Mouse (Mus musculus) neural tube, embryonic 15.5 days (tissue): ENCODE results near the gene Olfr282. TPM values are rescaled to one million over a fixed set of nuclear protein-coding genes. Genes with fewer than 3 reads are reported as not detected.

Experiments
- ATAC-seq: fragments of 200-750 bp; cut with Nextera tagmentation; 2 replicates; pipeline ENCODE4 v1.8.0; 2017; ENCODE audit warnings: mild to moderate bottlenecking, moderate TSS enrichment, moderate library complexity; ENCODE audit not compliant: low FRiP score
- H3K27ac ChIP-seq: fragments of 300-500 bp; sonication (generic); replicated peaks from 2 replicates; pipeline ENCODE4 v1.5.1; 2015; ENCODE audit warnings: mild to moderate bottlenecking, inconsistent platforms
- H3K27me3 ChIP-seq: fragments of 300-500 bp; sonication (generic); replicated peaks from 2 replicates; pipeline ENCODE4 v1.6.1; 2015; ENCODE audit warnings: inconsistent platforms
- H3K36me3 ChIP-seq: fragments of 300-500 bp; sonication (generic); 2 replicates; pipeline ENCODE4 v1.6.1; 2015; ENCODE audit warnings: inconsistent platforms
- H3K4me1 ChIP-seq: fragments of 300-500 bp; sonication (generic); 2 replicates; pipeline ENCODE4 v1.6.1; 2015; ENCODE audit warnings: inconsistent platforms
- H3K4me2 ChIP-seq: fragments of 300-500 bp; sonication (generic); 2 replicates; pipeline ENCODE4 v1.6.1; 2015; ENCODE audit warnings: inconsistent platforms, mild to moderate bottlenecking, moderate library complexity
- H3K4me3 ChIP-seq: fragments of 300-500 bp; sonication (generic); replicated peaks from 2 replicates; pipeline ENCODE4 v1.5.1; 2015; ENCODE audit warnings: mild to moderate bottlenecking, inconsistent platforms
- H3K9ac ChIP-seq: fragments of 300-500 bp; sonication (generic); replicated peaks from 2 replicates; pipeline ENCODE4 v1.6.1; 2015; ENCODE audit warnings: mild to moderate bottlenecking, inconsistent platforms
- H3K9me3 ChIP-seq: fragments of 300-500 bp; sonication (generic); replicated peaks from 2 replicates; pipeline ENCODE4 v1.6.1; 2016; ENCODE audit warnings: inconsistent platforms
- WGBS: fragments of 180-500 bp; shearing (Covaris S2); methylation state at CpG from one replicate; pipeline ENCODE4 v1.1.7; 2015; ENCODE audit warnings: mixed read lengths; 5-methylcytosine and 5-hydroxymethylcytosine counted together
- polyA plus RNA-seq: library from polyadenylated mRNA; unstranded; fragments of >200 nt; fragmentation: Nextera tagmentation; extraction: Ambion mirVana; gene quantifications from 2 replicates; pipeline ENCODE4 v1.2.1, GENCODE M21; 2015

Gene Olfr282
- polyA plus RNA-seq, 1 experiment from 2014 or later: not detected

- Histone ChIP-seq H3K4me3 (no peak overlapping the region), H3K4me1 (no peaks in the 10 kb centered on the region), H3K4me2 (no peak overlapping the region), H3K27ac (no peak overlapping the region), H3K9me3 (no peaks in the 10 kb centered on the region), H3K36me3 (no peaks in the 10 kb centered on the region), H3K9ac (no peak overlapping the region), H3K27me3 (no peaks in the 10 kb centered on the region)
- 85% methylated on average over 5 of the region's 5 CpGs for WGBS
- no peak for ATAC-seq
Observed at GRCm38 (mm10) chr15:98476281-98476680, 45.3 kb downstream of the Olfr282 start.

GRCm38 (mm10) chr15:98479568-98480102, 48.6 kb downstream of the Olfr282 start:
- WGBS: 77% methylated on average over 7 of the region's 7 CpGs
- Histone ChIP-seq H3K4me3 (no peak overlapping the region), H3K27ac (no peak overlapping the region), H3K4me1 (no peaks in the 10 kb centered on the region), H3K36me3 (no peaks in the 10 kb centered on the region), H3K4me2 (no peak overlapping the region), H3K27me3 (no peaks in the 10 kb centered on the region), H3K9ac (no peak overlapping the region), H3K9me3 (no peaks in the 10 kb centered on the region)
- no peak for ATAC-seq

- no peaks in the 10 kb centered on the region for H3K27me3 ChIP-seq
- no peaks in the 10 kb centered on the region for H3K36me3 ChIP-seq
- H3K9ac ChIP-seq: no peak within 1 kb of the TSS
- no peak within 1 kb of the TSS for H3K4me3 ChIP-seq
- H3K4me2 ChIP-seq: no peak within 1 kb of the TSS
- 70% methylated on average over 3 of the region's 3 CpGs for WGBS
- no peak within 1 kb of the TSS for H3K27ac ChIP-seq
- no peaks in the 10 kb centered on the region for H3K4me1 ChIP-seq
- no peak for ATAC-seq
- no peaks in the 10 kb centered on the region for H3K9me3 ChIP-seq
Observed at GRCm38 (mm10) chr15:98482701-98483100, 51.7 kb downstream of the Olfr282 start, which contains the start of gene Lalba. TSS of gene Lalba (minus strand) at chr15:98482721.

GRCm38 (mm10) chr15:98483907-98484886, 53.2 kb downstream of the Olfr282 start:
- Histone ChIP-seq H3K4me3 (no peak overlapping the region), H3K9me3 (no peaks in the 10 kb centered on the region), H3K4me2 (no peak overlapping the region), H3K27me3 (no peaks in the 10 kb centered on the region), H3K36me3 (no peaks in the 10 kb centered on the region), H3K9ac (no peak overlapping the region), H3K27ac (no peak overlapping the region), H3K4me1 (no peaks in the 10 kb centered on the region)
- 73% methylated on average over 18 of the region's 18 CpGs for WGBS
- no peak for ATAC-seq

- Histone ChIP-seq H3K9ac (no peak overlapping the region), H3K4me2 (no peak overlapping the region), H3K4me3 (no peak overlapping the region), H3K4me1 (no peaks in the 10 kb centered on the region), H3K9me3 (no peaks in the 10 kb centered on the region), H3K36me3 (no peaks in the 10 kb centered on the region), H3K27me3 (no peaks in the 10 kb centered on the region), H3K27ac (no peak overlapping the region)
- no peak for ATAC-seq
- 94% methylated on average over 8 of the region's 8 CpGs for WGBS
Observed at GRCm38 (mm10) chr15:98486433-98487021, 55.5 kb downstream of the Olfr282 start.

Other genes starting within 250 kb of the Olfr282 start
- not detected in 2 replicates for gene Olfr288, start 235.7 kb upstream of the Olfr282 start, polyA plus RNA-seq
- 0.13 TPM in 1 of 2 replicates, not detected in the other for gene Gm44579, start 210.2 kb upstream of the Olfr282 start, polyA plus RNA-seq
- 0.35 and 0.46 TPM in 2 replicates for gene Olfr287, start 210.2 kb upstream of the Olfr282 start, polyA plus RNA-seq
- 0.06 TPM in 1 of 2 replicates, not detected in the other for gene Olfr286, start 196.8 kb upstream of the Olfr282 start, polyA plus RNA-seq
- not detected in 2 replicates for gene H1fnt, start 173.9 kb upstream of the Olfr282 start, polyA plus RNA-seq
- 10.3 and 11.6 TPM in 2 replicates for gene Zfp641, start 135.1 kb upstream of the Olfr282 start, polyA plus RNA-seq
- gene Olfr285, start 113.9 kb upstream of the Olfr282 start, polyA plus RNA-seq: not detected in 2 replicates
- gene Olfr284, start 90.2 kb upstream of the Olfr282 start, polyA plus RNA-seq: not detected in 2 replicates
- gene Olfr283, start 50.3 kb upstream of the Olfr282 start, polyA plus RNA-seq: not detected in 2 replicates
- gene Olfr281, start 21.4 kb downstream of the Olfr282 start, polyA plus RNA-seq: not detected in 2 replicates
- not detected in 2 replicates for gene OR5BS1P, start 38.7 kb downstream of the Olfr282 start, polyA plus RNA-seq
- gene Lalba, start 51.5 kb downstream of the Olfr282 start, polyA plus RNA-seq: not detected in 2 replicates
- not detected in 2 replicates for gene Olfr279, start 61.2 kb downstream of the Olfr282 start, polyA plus RNA-seq
- 102 and 104 TPM in 2 replicates for gene Kansl2, start 103.0 kb downstream of the Olfr282 start, polyA plus RNA-seq
- gene Ccnt1, start 139.7 kb downstream of the Olfr282 start, polyA plus RNA-seq: 58.6 and 62.8 TPM in 2 replicates
- gene 4930415O20Rik, start 139.8 kb downstream of the Olfr282 start, polyA plus RNA-seq: not detected in 2 replicates
- 10.4 and 10.8 TPM in 2 replicates for gene Adcy6, start 178.9 kb downstream of the Olfr282 start, polyA plus RNA-seq
- gene Cacnb3, start 199.6 kb downstream of the Olfr282 start, polyA plus RNA-seq: 108 and 128 TPM in 2 replicates
- gene Ddx23, start 231.7 kb downstream of the Olfr282 start, polyA plus RNA-seq: 20.6 and 21.0 TPM in 2 replicates
- 9.4 and 11.3 TPM in 2 replicates for gene Rnd1, start 246.2 kb downstream of the Olfr282 start, polyA plus RNA-seq